Mouse (Mus musculus): ENCODE data around the gene Kank4. TPM values are rescaled to one million over a fixed set of nuclear protein-coding genes. Genes with fewer than 3 reads are reported as not detected.
"Not testable (repeated sequence)": the region's sequence is repeated elsewhere in the genome, so short reads cannot be mapped to it uniquely, and the experiment has no call there.

Kank4 gene
- polyA plus RNA-seq (2021), result not detected

GRCm38 (mm10) chr4:98817184-98817911 lies at the start of gene Kank4:
TSS of gene Kank4 (minus strand) at chr4:98817537.
- CTCF ChIA-PET, result no interaction called here
- TF ChIP-seq CTCF (IDR thresholded peaks at IDR 0.05), result no peak
- no peak for ATAC-seq
- DNase-seq (ENCODE audit: low read depth, low spot score), result no peak
- in situ Hi-C loops (cut with MboI; ENCODE audit: low pct_unique_long_range_greater_than_20kb), result no loop called here
- POLR2A ChIA-PET, result no interaction called here
- no peaks in the 10 kb centered on the region for H3K27me3 ChIP-seq

GRCm38 (mm10) chr4:98865386-98866237 lies 48.3 kb upstream of the Kank4 start:
- no peak for ATAC-seq
- ChIA-PET CTCF (no interaction called here), POLR2A (no interaction called here)
- in situ Hi-C loops (cut with MboI; ENCODE audit: low pct_unique_long_range_greater_than_20kb), result no loop called here
- no peaks in the 10 kb centered on the region for H3K27me3 ChIP-seq
- DNase-seq (ENCODE audit: low read depth, low spot score), result no peak
- no peak for TF ChIP-seq CTCF (IDR thresholded peaks at IDR 0.05)

- in situ Hi-C loops (cut with MboI; ENCODE audit: low pct_unique_long_range_greater_than_20kb), result no loop called here
- ChIA-PET POLR2A (no interaction called here), CTCF (no interaction called here)
- TF ChIP-seq CTCF (IDR thresholded peaks at IDR 0.05), result no peak
- no peak for ATAC-seq
- DNase-seq (ENCODE audit: low read depth, low spot score), result no peak
- no peaks in the 10 kb centered on the region for H3K27me3 ChIP-seq
These were observed 47.2 kb upstream of the Kank4 start for GRCm38 (mm10) chr4:98864546-98864945.

DNA sequence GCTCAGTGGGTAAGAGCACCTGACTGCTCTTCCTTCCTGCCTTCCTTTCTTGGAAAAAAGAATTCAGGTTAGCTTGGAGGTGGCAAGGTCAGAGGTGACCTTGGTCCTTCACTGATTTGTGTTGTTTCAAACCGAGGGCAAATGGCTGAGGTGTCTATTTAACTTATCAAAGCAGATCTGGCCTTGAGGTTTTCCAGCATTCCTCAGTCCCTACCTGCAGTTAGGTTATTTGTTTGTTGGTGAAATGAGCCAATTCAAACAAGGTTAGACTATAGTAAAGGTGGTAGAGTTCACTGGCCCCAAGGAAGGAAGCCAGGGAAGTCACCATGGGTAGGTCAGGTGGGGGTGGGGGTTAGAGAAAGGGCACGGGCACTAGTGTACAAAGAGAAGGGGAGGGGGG lies 46.8 kb upstream of the Kank4 start:
- ChIA-PET CTCF (no interaction called here), POLR2A (no interaction called here)
- DNase-seq (ENCODE audit: low read depth, low spot score), result no peak
- TF ChIP-seq CTCF (IDR thresholded peaks at IDR 0.05), result no peak
- no peaks in the 10 kb centered on the region for H3K27me3 ChIP-seq
- ATAC-seq, result no peak
- in situ Hi-C loops (cut with MboI; ENCODE audit: low pct_unique_long_range_greater_than_20kb), result no loop called here

DNA sequence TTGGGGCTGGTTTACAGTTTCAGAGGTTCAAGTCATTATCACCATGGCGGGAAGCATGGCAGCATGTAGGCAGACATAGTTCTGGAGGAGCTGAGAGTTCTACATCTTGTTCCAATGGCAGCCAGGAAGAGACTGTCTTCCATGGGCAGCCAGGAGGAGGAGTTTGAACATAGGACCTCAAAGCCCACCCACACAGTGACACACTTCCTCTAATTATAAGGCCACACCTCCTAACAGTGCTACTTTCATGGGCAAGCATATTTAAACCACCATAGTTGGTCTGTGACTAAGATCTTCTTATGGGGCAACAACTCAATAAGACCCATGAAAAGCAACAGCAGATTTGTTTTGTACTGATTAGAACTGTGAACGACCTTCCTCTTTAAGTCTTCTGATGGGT lies 46.1 kb upstream of the Kank4 start:
- no peak for ATAC-seq
- no peak for TF ChIP-seq CTCF (IDR thresholded peaks at IDR 0.05)
- ChIA-PET CTCF (no interaction called here), POLR2A (no interaction called here)
- no peak for DNase-seq (ENCODE audit: low read depth, low spot score)
- no peaks in the 10 kb centered on the region for H3K27me3 ChIP-seq
- in situ Hi-C loops (cut with MboI; ENCODE audit: low pct_unique_long_range_greater_than_20kb), result no loop called here

- POLR2A ChIA-PET, result no interaction called here
- DNase-seq (ENCODE audit: low read depth, low spot score), result no peak
- CTCF ChIA-PET, result no interaction called here
- no peak for ATAC-seq
- TF ChIP-seq CTCF (IDR thresholded peaks at IDR 0.05), result no peak
- in situ Hi-C loops (cut with MboI; ENCODE audit: low pct_unique_long_range_greater_than_20kb), result no loop called here
- no peaks in the 10 kb centered on the region for H3K27me3 ChIP-seq
These were observed 41.0 kb upstream of the Kank4 start for GRCm38 (mm10) chr4:98858151-98858855.

GRCm38 (mm10) chr4:98857037-98857648 lies 39.8 kb upstream of the Kank4 start:
- in situ Hi-C loops (cut with MboI; ENCODE audit: low pct_unique_long_range_greater_than_20kb), result no loop called here
- POLR2A ChIA-PET, result no interaction called here

GRCm38 (mm10) chr4:98853926-98854325 lies 36.6 kb upstream of the Kank4 start:
- in situ Hi-C loops (cut with MboI; ENCODE audit: low pct_unique_long_range_greater_than_20kb), result no loop called here
- no peak for TF ChIP-seq CTCF (IDR thresholded peaks at IDR 0.05)
- H3K27me3 ChIP-seq, result no peaks in the 10 kb centered on the region
- ATAC-seq, result no peak
- DNase-seq (ENCODE audit: low read depth, low spot score), result no peak
- ChIA-PET CTCF (no interaction called here), POLR2A (no interaction called here)

More at GRCm38 (mm10) chr4:98857037-98857648, 39.8 kb upstream of the Kank4 start:
- no peaks in the 10 kb centered on the region for H3K27me3 ChIP-seq
- CTCF ChIA-PET, result interaction anchor here (1.4 kb wide), 1 partner anchor 19 kb away, joined by 3 read pairs; no protein-coding TSS in a partner anchor
- no peak for DNase-seq (ENCODE audit: low read depth, low spot score)
- no peak for ATAC-seq
- TF ChIP-seq CTCF (IDR thresholded peaks at IDR 0.05), result no peak

- POLR2A ChIA-PET; H3K27me3 ChIP-seq; in situ Hi-C loops (cut with MboI; ENCODE audit: low pct_unique_long_range_greater_than_20kb); CTCF ChIA-PET; ATAC-seq; DNase-seq (ENCODE audit: low read depth, low spot score): not testable (repeated sequence)
These were observed 33.1 kb upstream of the Kank4 start for GRCm38 (mm10) chr4:98850485-98850884.

GRCm38 (mm10) chr4:98847120-98847885 lies 30.0 kb upstream of the Kank4 start:
- TF ChIP-seq CTCF (IDR thresholded peaks at IDR 0.05), result no peak
- DNase-seq (ENCODE audit: low read depth, low spot score) (no peak), ATAC-seq (no peak)
- H3K27me3 ChIP-seq, result no peaks in the 10 kb centered on the region
- ChIA-PET CTCF (no interaction called here), POLR2A (no interaction called here)
- in situ Hi-C loops (cut with MboI; ENCODE audit: low pct_unique_long_range_greater_than_20kb), result no loop called here
